Mouse (Mus musculus): ENCODE results near the gene Cyren.

DNA sequence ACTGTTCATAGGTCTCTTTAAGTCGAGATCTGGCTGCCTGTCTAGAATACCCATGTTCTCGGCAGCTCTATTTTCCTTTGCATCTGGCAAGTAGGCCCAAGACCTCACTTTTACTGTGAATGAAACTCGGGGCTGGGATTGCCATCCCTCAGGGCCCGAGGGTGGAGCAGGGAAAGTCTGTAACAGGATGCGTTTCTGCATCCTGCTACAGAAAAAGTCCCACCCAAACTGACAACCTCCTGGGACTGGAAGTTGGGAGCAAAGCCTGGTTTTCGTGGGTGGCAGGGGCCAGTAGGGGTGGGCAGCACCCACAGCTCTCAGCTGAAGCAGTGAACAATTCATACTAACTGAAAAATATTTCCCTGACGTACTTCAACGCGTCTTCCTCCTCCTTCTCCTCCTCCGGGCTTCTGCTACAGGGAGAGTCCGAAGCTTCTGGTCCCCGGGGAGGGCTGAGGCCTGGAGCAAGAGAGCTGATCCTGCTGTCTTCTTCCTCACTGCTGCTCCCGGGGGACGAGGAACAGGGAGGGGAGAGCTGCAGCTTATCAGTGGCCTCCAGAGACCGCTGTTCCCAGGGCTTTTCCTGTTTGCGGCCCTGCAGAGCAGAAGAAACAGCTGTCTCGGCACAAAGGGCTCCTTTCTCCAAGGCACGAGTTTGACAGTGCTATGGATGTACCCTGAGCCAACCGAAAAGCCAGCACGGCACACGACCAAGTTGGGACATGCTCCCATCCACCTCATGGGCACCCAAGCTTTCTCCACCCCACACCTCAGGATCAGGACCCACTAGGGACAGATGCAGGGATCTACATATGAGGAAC, 3.5 kb downstream of the Cyren start:
- TF ChIP-seq CTCF (conservative IDR thresholded peaks at IDR 0.05; ENCODE audit: low read length) (no peak), NANOG (IDR thresholded peaks at IDR 0.05; ENCODE audit: borderline replicate concordance, low read length) (no peak), POU5F1 (IDR thresholded peaks at IDR 0.05; ENCODE audit: borderline replicate concordance, low read length) (no peak)

Data from E14TG2a.4 (cell line).